Mouse (Mus musculus) intestine, postnatal 0 days (tissue): ENCODE data around the gene Efna2. TPM values are rescaled to one million over a fixed set of nuclear protein-coding genes. Genes with fewer than 3 reads are reported as not detected.

ENCODE experiments used
- ATAC-seq: fragments of 200-750 bp; cut with Nextera tagmentation; 2 replicates; pipeline ENCODE4 v1.8.0; 2017; ENCODE audit warnings: mild to moderate bottlenecking, moderate TSS enrichment, moderate library complexity
- H3K27ac ChIP-seq: fragments of 300-500 bp; sonication (generic); 2 replicates; pipeline ENCODE4 v1.5.1; 2014; ENCODE audit warnings: mild to moderate bottlenecking, low read depth, low read length, moderate library complexity
- H3K27me3 ChIP-seq: fragments of 300-500 bp; sonication (generic); replicated peaks from 2 replicates; pipeline ENCODE4 v1.6.1; 2014; ENCODE audit warnings: low read length, mixed read lengths; ENCODE audit not compliant: control insufficient read depth, insufficient read depth
- H3K36me3 ChIP-seq: fragments of 300-500 bp; sonication (generic); 2 replicates; pipeline ENCODE4 v1.6.1; 2014; ENCODE audit warnings: mild to moderate bottlenecking, moderate library complexity; ENCODE audit not compliant: control insufficient read depth, insufficient read depth
- H3K4me1 ChIP-seq: fragments of 300-500 bp; sonication (generic); replicated peaks from 2 replicates; pipeline ENCODE4 v1.6.1; 2014; ENCODE audit warnings: antibody characterized with exemption, low read length, mixed read lengths; ENCODE audit not compliant: control insufficient read depth, insufficient read depth
- H3K4me2 ChIP-seq: fragments of 300-500 bp; sonication (generic); replicated peaks from 2 replicates; pipeline ENCODE4 v1.6.1; 2014; ENCODE audit warnings: low read depth, mild to moderate bottlenecking, moderate library complexity
- H3K4me3 ChIP-seq: fragments of 300-500 bp; sonication (generic); 2 replicates; pipeline ENCODE4 v1.5.1; 2014; ENCODE audit warnings: low read depth, low read length
- H3K9ac ChIP-seq: fragments of 300-500 bp; sonication (generic); 2 replicates; pipeline ENCODE4 v1.6.1; 2014; ENCODE audit warnings: mild to moderate bottlenecking, low read depth, low read length
- H3K9me3 ChIP-seq: fragments of 300-500 bp; sonication (generic); 2 replicates; pipeline ENCODE4 v1.6.1; 2016; ENCODE audit warnings: mixed run types; ENCODE audit not compliant: control insufficient read depth
- CTCF ChIP-seq: sonication (generic); IDR thresholded peaks from 2 replicates; pipeline ENCODE4 v1.5.1; 2016; ENCODE audit warnings: low read depth, mild to moderate bottlenecking, control low read depth, antibody characterized with exemption, moderate library complexity
- WGBS: fragments of 180-500 bp; shearing (Covaris S2); extraction: QIAGEN DNeasy Blood & Tissue Kit; methylation state at CpG from one replicate; pipeline ENCODE4 v1.1.7; 2014; 5-methylcytosine and 5-hydroxymethylcytosine counted together
- polyA plus RNA-seq: library from polyadenylated mRNA; unstranded; fragments of >200 nt; fragmentation: Nextera tagmentation; extraction: Ambion mirVana; gene quantifications from 2 replicates; pipeline ENCODE4 v1.2.1, GENCODE M21; 2015

Gene Efna2
- polyA plus RNA-seq, 1 experiment from 2014 or later: 3.5 TPM

GRCm38 (mm10) chr10:80175536-80176269 is 3.6 kb upstream of the Efna2 start:
- ATAC-seq: no peak

GRCm38 (mm10) chr10:80176270-80176834 is 2.9 kb upstream of the Efna2 start:
- H3K4me3 ChIP-seq: no peak overlapping the region
- H3K4me1 ChIP-seq: no peaks in the 10 kb centered on the region
- no peak for ATAC-seq
- no peak overlapping the region for H3K4me2 ChIP-seq
- H3K9ac ChIP-seq: no peak overlapping the region
- H3K27ac ChIP-seq: no peak overlapping the region
- 78% methylated on average over 5 of the region's 5 CpGs for WGBS
- H3K27me3 ChIP-seq: no peaks in the 10 kb centered on the region
- H3K9me3 ChIP-seq: no peaks in the 10 kb centered on the region
- TF ChIP-seq CTCF: no peak
- peaks cover 12% of the 10 kb centered on the region for H3K36me3 ChIP-seq

More at GRCm38 (mm10) chr10:80175536-80176269, 3.6 kb upstream of the Efna2 start:
- peaks cover 18% of the 10 kb centered on the region for H3K36me3 ChIP-seq
- H3K4me1 ChIP-seq: no peaks in the 10 kb centered on the region
- no peak overlapping the region for H3K4me3 ChIP-seq
- WGBS: 32% methylated on average over 4 of the region's 4 CpGs
- no peak overlapping the region for H3K9ac ChIP-seq
- H3K9me3 ChIP-seq: no peaks in the 10 kb centered on the region
- no peaks in the 10 kb centered on the region for H3K27me3 ChIP-seq
- no peak overlapping the region for H3K4me2 ChIP-seq
- TF ChIP-seq CTCF: peak; percentile 80
- no peak overlapping the region for H3K27ac ChIP-seq

- no peak for TF ChIP-seq CTCF
- no peak for ATAC-seq
- 67% methylated on average over 7 of the region's 7 CpGs for WGBS
Observed at GRCm38 (mm10) chr10:80177441-80178279, 1.6 kb upstream of the Efna2 start.

DNA sequence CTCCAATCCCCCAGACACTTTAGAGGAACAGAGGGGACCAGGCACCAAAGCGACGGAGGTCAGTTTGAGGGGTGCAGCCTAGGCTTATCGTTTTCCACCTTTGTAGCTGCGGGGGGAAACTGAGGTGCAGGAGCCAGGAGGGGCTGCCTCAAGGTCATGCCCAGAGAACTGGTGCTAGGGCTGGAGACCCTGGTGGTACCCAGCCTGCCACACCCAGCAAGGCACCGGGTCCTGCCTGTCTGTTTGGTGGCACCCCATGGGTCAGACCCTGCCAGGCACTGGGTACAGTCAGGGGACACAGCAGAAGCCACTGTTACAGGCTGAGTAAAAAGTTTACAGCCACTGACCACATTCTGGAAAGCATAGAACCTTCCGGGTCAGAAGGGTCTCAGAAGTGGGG is 1.0 kb downstream of the Efna2 start:
- H3K36me3 ChIP-seq: no peaks in the 10 kb centered on the region
- TF ChIP-seq CTCF: no peak
- ATAC-seq: no peak
- peak overlapping the region; percentile 60 for H3K4me3 ChIP-seq
- H3K9me3 ChIP-seq: no peaks in the 10 kb centered on the region
- 50% methylated on average over 6 of the region's 6 CpGs for WGBS
- H3K4me2 ChIP-seq: peak overlapping the region; percentile 86
- H3K27ac ChIP-seq: no peak overlapping the region
- H3K4me1 ChIP-seq: no peaks in the 10 kb centered on the region
- H3K9ac ChIP-seq: 0 out of 2 replicates have a peak overlapping the region, but pooled peaks have one; percentile 57
- no peaks in the 10 kb centered on the region for H3K27me3 ChIP-seq

More at GRCm38 (mm10) chr10:80177441-80178279, 1.6 kb upstream of the Efna2 start:
- Histone ChIP-seq H3K27me3 (no peaks in the 10 kb centered on the region), H3K9ac (no peak overlapping the region), H3K4me3 (no peak overlapping the region), H3K4me1 (no peaks in the 10 kb centered on the region), H3K27ac (no peak overlapping the region), H3K4me2 (no peak overlapping the region), H3K9me3 (no peaks in the 10 kb centered on the region), H3K36me3 (0 out of 2 replicates have a peak, but pooled peaks cover 3% of the 10 kb centered on the region)

- no peaks in the 10 kb centered on the region for H3K4me1 ChIP-seq
- no peak for TF ChIP-seq CTCF
Observed at GRCm38 (mm10) chr10:80180823-80181222, 1.5 kb downstream of the Efna2 start.

DNA sequence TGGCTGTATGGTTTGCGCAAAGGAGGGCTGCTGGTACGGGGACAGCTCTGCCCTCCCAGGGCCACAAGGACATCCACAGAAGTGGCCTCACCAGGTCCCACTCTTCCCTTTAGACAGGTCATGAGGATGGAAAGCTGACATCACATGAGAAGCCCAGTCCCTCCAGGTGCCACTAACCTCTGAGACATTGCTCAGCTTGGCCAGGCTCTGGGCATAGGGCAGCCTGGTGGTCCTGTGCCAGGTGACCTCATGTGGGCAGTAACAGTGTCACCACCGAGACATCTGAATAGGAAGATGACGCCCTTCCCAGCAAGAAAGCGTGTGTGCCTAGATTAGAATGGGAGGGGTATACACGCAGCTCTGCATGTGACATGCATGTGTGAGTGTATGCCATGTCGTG is 3.3 kb downstream of the Efna2 start:
- no peaks in the 10 kb centered on the region for H3K36me3 ChIP-seq
- H3K4me1 ChIP-seq: no peaks in the 10 kb centered on the region
- no peaks in the 10 kb centered on the region for H3K27me3 ChIP-seq
- no peak overlapping the region for H3K27ac ChIP-seq
- TF ChIP-seq CTCF: no peak
- H3K9me3 ChIP-seq: no peaks in the 10 kb centered on the region
- WGBS: 90% methylated on average over 7 of the region's 7 CpGs
- H3K4me3 ChIP-seq: no peak overlapping the region
- H3K9ac ChIP-seq: no peak overlapping the region
- ATAC-seq: no peak
- H3K4me2 ChIP-seq: no peak overlapping the region

More at GRCm38 (mm10) chr10:80180823-80181222, 1.5 kb downstream of the Efna2 start:
- no peak overlapping the region for H3K27ac ChIP-seq
- no peaks in the 10 kb centered on the region for H3K36me3 ChIP-seq
- no peak for ATAC-seq
- WGBS: 61% methylated on average over 5 of the region's 5 CpGs
- H3K27me3 ChIP-seq: no peaks in the 10 kb centered on the region
- no peaks in the 10 kb centered on the region for H3K9me3 ChIP-seq
- no peak overlapping the region for H3K9ac ChIP-seq
- H3K4me2 ChIP-seq: no peak overlapping the region
- no peak overlapping the region for H3K4me3 ChIP-seq
